Mouse (Mus musculus): Measurements from ENCODE around the gene Vmn1r237.

The Vmn1r237 gene

DNA sequence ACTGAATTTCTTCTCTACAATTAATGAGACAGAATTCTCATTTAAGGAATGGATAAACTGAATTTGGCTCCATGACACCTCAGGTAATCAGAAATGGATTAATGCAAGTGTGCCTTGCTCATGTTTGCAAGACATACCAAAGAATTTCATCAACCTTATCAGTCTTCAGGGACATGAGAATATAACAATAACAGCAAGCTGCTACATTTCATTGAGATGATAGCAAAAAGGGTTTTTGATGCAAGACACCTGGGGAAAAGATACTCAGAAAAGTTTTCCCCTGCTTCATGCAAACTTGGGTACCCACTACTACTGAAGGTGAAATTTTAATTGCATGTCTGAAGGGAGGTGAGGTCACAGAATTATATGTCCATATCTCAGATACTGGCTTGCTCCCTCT, at the start of gene Vmn1r237:
Gene Vmn1r237 (plus strand): TSS at position 301 of the 400 bp plus-strand sequence.
- DNase-seq: no peak

DNA sequence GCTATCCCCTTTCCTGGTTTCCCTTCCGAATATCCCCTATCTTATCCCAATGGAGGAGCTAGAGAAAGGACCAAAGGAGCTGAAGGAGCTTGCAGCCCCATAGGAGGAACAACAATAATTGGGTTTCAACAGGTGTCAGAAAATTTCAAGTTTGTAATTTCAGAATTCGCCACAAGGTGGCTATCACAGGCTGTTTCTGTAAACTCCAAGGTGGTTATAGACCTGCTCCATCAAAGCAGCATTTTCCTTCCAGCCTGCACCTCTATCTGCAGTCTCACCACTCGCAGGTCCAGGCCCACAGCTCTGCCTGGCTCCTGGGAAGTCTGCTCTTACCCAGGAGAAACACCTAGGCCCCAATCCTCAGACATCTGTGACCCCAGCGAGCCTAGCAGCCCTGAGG, 39.6 kb upstream of the Vmn1r237 start:
- peak; percentile 5 for DNase-seq

DNA sequence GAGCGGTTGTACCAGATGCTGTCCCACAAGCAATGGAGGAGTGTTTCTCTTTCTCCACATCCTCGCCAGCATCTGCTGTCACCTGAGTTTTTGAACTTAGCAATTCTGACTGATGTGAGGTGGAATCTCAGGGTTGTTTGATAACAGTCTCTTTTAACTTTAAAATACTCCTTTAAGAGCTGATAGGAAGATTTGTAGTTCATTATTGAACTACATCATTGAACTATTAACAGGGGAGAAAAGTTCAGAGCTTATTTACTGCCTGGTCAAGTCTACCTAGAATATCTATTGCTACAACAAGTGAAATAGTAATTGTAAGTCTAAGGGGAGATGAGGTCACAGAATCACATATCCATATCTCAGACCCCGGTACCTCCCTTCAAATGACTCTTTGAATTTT, 29.0 kb upstream of the Vmn1r237 start, which contains the start of gene Vmn1r236:
Gene Vmn1r236 (plus strand): TSS at position 301 of the 400 bp plus-strand sequence.
- DNase-seq: no peak

DNA sequence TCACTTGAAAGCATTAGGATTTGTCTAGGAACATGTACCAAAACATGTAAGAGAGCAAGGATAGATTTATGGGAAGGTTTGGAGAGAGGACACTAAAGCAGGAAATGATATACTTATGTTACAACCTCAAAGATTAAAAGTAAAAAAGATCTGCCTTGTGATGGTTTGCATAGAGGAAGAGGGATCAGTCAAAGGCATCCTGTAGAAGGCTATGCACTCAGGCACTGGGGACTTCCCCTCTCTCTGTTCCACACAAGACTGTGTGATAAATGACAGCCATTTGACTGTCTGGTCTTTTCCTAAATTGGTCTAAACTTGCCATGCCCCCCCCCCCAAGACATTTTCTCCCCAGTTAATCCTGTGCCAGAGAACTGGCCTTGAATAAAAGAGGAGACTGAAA, 27.3 kb upstream of the Vmn1r237 start:
- DNase-seq: no peak

DNA sequence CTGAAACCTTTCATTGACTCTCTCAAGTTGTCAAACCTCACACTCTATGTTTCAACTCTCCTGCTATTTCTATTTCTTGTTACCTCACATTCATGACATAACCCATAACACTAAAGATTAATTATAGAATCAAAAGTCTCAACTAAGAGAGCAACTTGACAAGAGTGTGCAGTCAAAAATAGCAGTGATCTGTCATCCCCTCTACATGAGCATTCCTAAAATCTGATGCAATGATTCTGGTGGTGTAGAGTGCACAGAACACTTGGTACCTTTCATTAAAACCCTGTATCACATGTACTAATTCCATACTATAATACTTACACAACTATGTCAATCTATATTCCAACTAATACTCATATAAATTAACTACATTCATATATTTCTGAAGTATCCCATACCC, 22.0 kb upstream of the Vmn1r237 start:
- no peak for DNase-seq

Data from right cerebral cortex, postnatal 4 days (tissue).